Mouse (Mus musculus): ENCODE results near the gene Cd44.

GRCm38 (mm10) chr2:102877463-102877862 lies 24.0 kb downstream of the Cd44 start:
- TF ChIP-seq POLR2A (IDR thresholded peaks at IDR 0.05; ENCODE audit: borderline replicate concordance, extremely low read depth, low read depth, low read length) (no peak), CTCF (IDR thresholded peaks at IDR 0.05; ENCODE audit: insufficient read depth, low read length) (no peak)

Data from lung, adult 2 months (tissue).